Mouse (Mus musculus): ENCODE results near the gene Cfap299.

GRCm38 (mm10) chr5:98300079-98300478 lies 29.0 kb upstream of the Cfap299 start:
- TF ChIP-seq CTCF (conservative IDR thresholded peaks at IDR 0.05; ENCODE audit: low read length) (no peak), NANOG (IDR thresholded peaks at IDR 0.05; ENCODE audit: borderline replicate concordance, low read length) (no peak), POU5F1 (IDR thresholded peaks at IDR 0.05; ENCODE audit: borderline replicate concordance, low read length) (no peak)
